Mouse (Mus musculus) forebrain, postnatal 0 days (tissue): ENCODE results near the gene Ndufb4. TPM values are rescaled to one million over a fixed set of nuclear protein-coding genes. Genes with fewer than 3 reads are reported as not detected.

ENCODE experiments used
- ATAC-seq: fragments of 200-750 bp; cut with Nextera tagmentation; 2 replicates; pipeline ENCODE4 v1.8.0; 2017; ENCODE audit warnings: mild to moderate bottlenecking, moderate library complexity
- DNase-seq: peaks from one replicate; pipeline ENCODE4 v3.0.0-alpha.2; 2015
- H3K27ac ChIP-seq: fragments of 300-500 bp; sonication (generic); 2 replicates; pipeline ENCODE4 v1.5.1; 2014; ENCODE audit warnings: low read depth, mild to moderate bottlenecking, antibody characterized with exemption, low read length, moderate library complexity, mixed read lengths
- H3K27me3 ChIP-seq: fragments of 300-500 bp; sonication (generic); 2 replicates; pipeline ENCODE4 v1.6.1; 2014; ENCODE audit warnings: mild to moderate bottlenecking, low read length, mixed read lengths; ENCODE audit not compliant: insufficient read depth
- H3K36me3 ChIP-seq: fragments of 300-500 bp; sonication (generic); 2 replicates; pipeline ENCODE4 v1.6.1; 2014; ENCODE audit warnings: mild to moderate bottlenecking, moderate library complexity; ENCODE audit not compliant: insufficient read depth
- H3K4me1 ChIP-seq: fragments of 300-500 bp; sonication (generic); 2 replicates; pipeline ENCODE4 v1.6.1; 2014; ENCODE audit warnings: antibody characterized with exemption; ENCODE audit not compliant: insufficient read depth
- H3K4me2 ChIP-seq: fragments of 300-500 bp; sonication (generic); 2 replicates; pipeline ENCODE4 v1.6.1; 2014; ENCODE audit warnings: low read depth, mild to moderate bottlenecking, moderate library complexity
- H3K4me3 ChIP-seq: fragments of 300-500 bp; sonication (generic); 2 replicates; pipeline ENCODE4 v1.5.1; 2014; ENCODE audit warnings: low read depth, low read length, mixed read lengths
- H3K9ac ChIP-seq: fragments of 300-500 bp; sonication (generic); 2 replicates; pipeline ENCODE4 v1.6.1; 2014; ENCODE audit warnings: mild to moderate bottlenecking
- H3K9me3 ChIP-seq: fragments of 300-500 bp; sonication (generic); 2 replicates; pipeline ENCODE4 v1.6.1; 2016; ENCODE audit warnings: low read length
- CTCF ChIP-seq: sonication (generic); IDR thresholded peaks from 2 replicates; pipeline ENCODE4 v1.5.1; 2016; ENCODE audit warnings: antibody characterized with exemption, control low read depth, low read depth
- WGBS: fragments of 180-500 bp; shearing (Covaris S2); extraction: QIAGEN DNeasy Blood & Tissue Kit; methylation state at CpG from one replicate; pipeline ENCODE4 v1.1.7; 2014; 5-methylcytosine and 5-hydroxymethylcytosine counted together
- polyA plus RNA-seq: library from polyadenylated mRNA; unstranded; fragments of >200 nt; fragmentation: Nextera tagmentation; extraction: Ambion mirVana; gene quantifications from 2 replicates; pipeline ENCODE4 v1.2.1, GENCODE M21; 2015
- total RNA-seq: library from RNA; depleted of rRNA; stranded (reverse); fragments of >200 nt; gene quantifications from 2 replicates; pipeline ENCODE4 v1.2.3, GENCODE M21; 2014

The Ndufb4 gene
- total and polyA plus RNA-seq, 2 experiments from 2014 or later: 33.9 to 79.1 TPM

GRCm38 (mm10) chr16:37680216-37680615 is 26.0 kb upstream of the Ndufb4 start:
- Histone ChIP-seq H3K36me3 (no peaks in the 10 kb centered on the region), H3K9ac (no peak overlapping the region), H3K4me2 (no peak overlapping the region), H3K27me3 (no peaks in the 10 kb centered on the region), H3K9me3 (no peaks in the 10 kb centered on the region), H3K27ac (no peak overlapping the region), H3K4me1 (peaks cover 25% of the 10 kb centered on the region; the same call in 1 of the 2 replicates), H3K4me3 (no peak overlapping the region)
- ATAC-seq (no peak), DNase-seq (no peak)
- no peak for TF ChIP-seq CTCF
- WGBS: 83% methylated on average over 2 of the region's 2 CpGs

- no peaks in the 10 kb centered on the region for H3K27me3 ChIP-seq
- no peak for DNase-seq
- H3K9me3 ChIP-seq: no peaks in the 10 kb centered on the region
- WGBS: 83% methylated on average over 8 of the region's 8 CpGs
- no peak overlapping the region for H3K4me3 ChIP-seq
- no peak overlapping the region for H3K27ac ChIP-seq
- no peak overlapping the region for H3K4me2 ChIP-seq
- H3K36me3 ChIP-seq: no peaks in the 10 kb centered on the region
- H3K4me1 ChIP-seq: peaks cover 10% of the 10 kb centered on the region; the same call in 1 of the 2 replicates
- no peak overlapping the region for H3K9ac ChIP-seq
- TF ChIP-seq CTCF: no peak
- ATAC-seq: no peak
Measured at GRCm38 (mm10) chr16:37677586-37677985, 23.3 kb upstream of the Ndufb4 start.

DNA sequence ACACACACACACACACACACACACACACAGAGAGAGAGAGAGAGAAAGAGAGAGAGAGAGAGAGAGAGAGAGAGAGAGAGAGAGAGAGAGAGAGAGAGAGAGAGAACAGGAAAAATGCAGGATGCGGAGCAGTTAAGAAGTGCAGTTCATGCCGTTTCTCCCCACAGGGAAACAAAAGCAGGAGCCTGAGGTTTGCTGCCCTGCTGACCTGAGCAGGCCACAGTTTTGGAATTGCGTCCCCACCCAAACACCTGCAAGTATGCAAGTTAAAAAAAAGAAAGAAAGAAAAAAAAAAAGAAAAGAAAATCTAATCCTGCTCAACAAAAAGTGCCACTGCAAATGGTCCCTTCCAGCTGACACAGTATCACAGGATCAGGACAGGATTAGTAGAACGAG is 22.4 kb upstream of the Ndufb4 start:
- DNase-seq (no peak), ATAC-seq (peak; percentile 52)
- no peaks in the 10 kb centered on the region for H3K27me3 ChIP-seq
- H3K4me2 ChIP-seq: peak overlapping the region; percentile 34
- H3K27ac ChIP-seq: no peak overlapping the region
- H3K4me3 ChIP-seq: no peak overlapping the region
- TF ChIP-seq CTCF: no peak
- H3K9ac ChIP-seq: no peak overlapping the region
- H3K4me1 ChIP-seq: peaks cover 3% of the 10 kb centered on the region; the same call in 1 of the 2 replicates
- H3K9me3 ChIP-seq: no peaks in the 10 kb centered on the region
- H3K36me3 ChIP-seq: no peaks in the 10 kb centered on the region
- WGBS: 13% methylated on average over 4 of the region's 4 CpGs

DNA sequence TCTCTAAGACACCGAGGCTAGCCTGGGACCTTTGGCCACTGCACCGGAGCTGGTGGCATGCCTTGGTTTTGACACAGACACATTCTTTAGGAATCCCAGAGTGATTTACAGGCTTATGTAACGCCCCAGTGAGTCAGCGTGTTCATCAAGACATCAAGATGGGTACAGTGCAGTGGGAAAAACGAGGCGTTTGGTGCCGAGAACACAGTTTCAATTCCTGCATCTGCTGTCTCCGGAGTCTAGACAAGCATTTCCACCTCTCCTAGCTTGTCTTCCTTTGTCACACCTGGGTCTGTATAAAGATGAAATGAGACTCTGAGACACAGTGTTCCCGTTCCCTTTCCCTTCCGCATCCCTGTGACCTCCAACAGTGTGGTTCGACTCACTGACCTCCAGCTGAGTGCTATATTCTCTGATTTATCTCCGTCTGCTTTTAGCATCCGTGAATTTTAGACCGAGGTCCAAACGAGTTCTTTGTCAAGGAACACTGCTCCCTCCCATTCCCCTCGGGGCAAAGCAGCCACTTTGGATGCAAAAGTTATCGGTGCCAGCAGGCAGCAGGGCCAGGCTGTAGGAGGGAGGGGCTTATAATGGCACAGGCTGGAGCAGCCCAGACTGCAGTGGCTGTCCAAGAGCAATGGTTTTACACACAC is 21.9 kb upstream of the Ndufb4 start:
- no peaks in the 10 kb centered on the region for H3K9me3 ChIP-seq
- peaks cover 3% of the 10 kb centered on the region; the same call in 1 of the 2 replicates for H3K4me1 ChIP-seq
- no peak for TF ChIP-seq CTCF
- peak overlapping the region; percentile 6; the same call in 1 of the 2 replicates for H3K9ac ChIP-seq
- DNase-seq (peak; percentile 61), ATAC-seq (peak; percentile 92)
- 35% methylated on average over 17 of the region's 17 CpGs for WGBS
- no peaks in the 10 kb centered on the region for H3K27me3 ChIP-seq
- H3K36me3 ChIP-seq: no peaks in the 10 kb centered on the region
- H3K27ac ChIP-seq: peak overlapping the region; percentile 17; the same call in 1 of the 2 replicates
- H3K4me2 ChIP-seq: peak overlapping the region; percentile 34
- no peak overlapping the region for H3K4me3 ChIP-seq

DNA sequence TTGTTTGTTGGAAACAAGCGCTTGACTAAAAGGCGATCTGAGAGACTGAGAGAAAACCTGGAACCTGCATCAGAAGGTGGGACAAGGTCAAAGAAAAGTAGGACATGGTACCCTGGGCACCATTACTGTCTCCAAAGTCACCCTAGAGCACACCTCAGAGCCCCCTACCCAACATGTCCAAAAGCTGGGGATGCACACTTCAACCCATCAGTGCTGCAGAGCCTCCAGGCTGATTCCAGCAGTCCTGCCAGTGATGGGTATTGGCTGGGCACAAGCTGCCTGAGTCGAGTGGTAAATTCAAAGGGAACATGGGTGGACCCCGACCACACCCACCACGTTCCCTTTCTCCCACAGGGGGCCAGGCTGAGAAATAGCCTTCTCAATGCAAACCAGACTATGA is 21.1 kb upstream of the Ndufb4 start:
- DNase-seq: no peak
- no peak overlapping the region for H3K4me3 ChIP-seq
- H3K27ac ChIP-seq: no peak overlapping the region
- no peak for TF ChIP-seq CTCF
- H3K9me3 ChIP-seq: no peaks in the 10 kb centered on the region
- H3K9ac ChIP-seq: no peak overlapping the region
- WGBS: 90% methylated on average over 5 of the region's 5 CpGs
- no peaks in the 10 kb centered on the region for H3K36me3 ChIP-seq
- no peak for ATAC-seq
- H3K27me3 ChIP-seq: no peaks in the 10 kb centered on the region
- no peak overlapping the region for H3K4me2 ChIP-seq
- peaks cover 3% of the 10 kb centered on the region; the same call in 1 of the 2 replicates for H3K4me1 ChIP-seq

DNA sequence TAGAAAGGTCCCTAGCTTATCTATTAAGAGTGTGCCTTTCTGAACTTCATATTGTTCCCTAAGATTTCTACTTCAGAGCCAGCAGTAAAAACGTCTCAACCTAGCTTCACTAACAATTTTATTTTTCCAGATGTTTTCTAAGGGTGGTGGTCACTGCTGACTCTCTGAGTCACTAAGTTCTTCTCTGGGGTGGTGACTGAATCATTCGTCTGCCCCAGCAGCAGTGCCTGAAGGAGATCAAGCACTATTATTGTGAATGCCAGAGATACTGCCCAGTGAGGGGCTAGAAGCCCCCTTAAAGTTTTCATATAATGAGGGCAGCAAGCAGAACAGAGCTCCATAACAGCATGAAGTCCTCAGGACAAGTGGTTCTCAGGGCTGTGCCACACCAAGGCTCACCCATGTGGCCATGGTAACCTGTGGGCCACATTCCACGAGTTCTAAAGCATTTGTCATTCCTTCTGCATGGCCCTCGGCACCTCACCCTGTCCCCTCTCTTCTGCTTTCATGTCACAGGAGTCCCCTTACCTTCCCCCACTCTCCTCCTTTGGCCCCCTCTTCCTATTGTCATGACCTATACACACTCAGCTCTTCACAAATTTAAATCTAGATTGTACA is 16.5 kb upstream of the Ndufb4 start:
- no peak overlapping the region for H3K4me2 ChIP-seq
- WGBS: 25% methylated on average over 4 of the region's 4 CpGs
- no peak overlapping the region for H3K4me3 ChIP-seq
- peak; percentile 20 for ATAC-seq
- no peaks in the 10 kb centered on the region for H3K36me3 ChIP-seq
- TF ChIP-seq CTCF: no peak
- no peaks in the 10 kb centered on the region for H3K4me1 ChIP-seq
- no peaks in the 10 kb centered on the region for H3K27me3 ChIP-seq
- H3K9ac ChIP-seq: no peak overlapping the region
- DNase-seq: no peak
- H3K9me3 ChIP-seq: no peaks in the 10 kb centered on the region
- H3K27ac ChIP-seq: no peak overlapping the region

GRCm38 (mm10) chr16:37665394-37665935 is 11.2 kb upstream of the Ndufb4 start:
- H3K9me3 ChIP-seq: no peaks in the 10 kb centered on the region
- H3K36me3 ChIP-seq: no peaks in the 10 kb centered on the region
- DNase-seq (no peak), ATAC-seq (no peak)
- H3K9ac ChIP-seq: no peak overlapping the region
- no peak overlapping the region for H3K4me2 ChIP-seq
- TF ChIP-seq CTCF: no peak
- H3K27ac ChIP-seq: no peak overlapping the region
- 84% methylated on average over 5 of the region's 5 CpGs for WGBS
- H3K27me3 ChIP-seq: no peaks in the 10 kb centered on the region
- no peak overlapping the region for H3K4me3 ChIP-seq
- no peaks in the 10 kb centered on the region for H3K4me1 ChIP-seq
